Mouse (Mus musculus): ENCODE results near the gene Spo11. TPM values are rescaled to one million over a fixed set of nuclear protein-coding genes. Genes with fewer than 3 reads are reported as not detected.

The Spo11 gene
- polyA plus RNA-seq, 1 experiment, result 0.70 TPM

- Histone ChIP-seq H3K4me3 (replicated peaks; ENCODE audit: control insufficient read depth, low read depth, low read length) (no peak overlapping the region), H3K4me1 (ENCODE audit: control insufficient read depth, insufficient read depth, low read length) (no peaks in the 10 kb centered on the region), H3K27ac (ENCODE audit: control insufficient read depth, insufficient read depth, low read depth, low read length, poor library complexity) (no peak overlapping the region)
- TF ChIP-seq CTCF (IDR thresholded peaks at IDR 0.05; ENCODE audit: control insufficient read depth, insufficient read depth, low read length), result no peak
- no peak for TF ChIP-seq POLR2A (IDR thresholded peaks at IDR 0.05; ENCODE audit: borderline replicate concordance, control insufficient read depth, low read depth, low read length)
- 81% methylated on average over 12 of the region's 12 CpGs for WGBS
These were observed 41.5 kb upstream of the Spo11 start for GRCm38 (mm10) chr2:172935776-172936562.

- TF ChIP-seq POLR2A (IDR thresholded peaks at IDR 0.05; ENCODE audit: borderline replicate concordance, control insufficient read depth, low read depth, low read length), result no peak
- TF ChIP-seq CTCF (IDR thresholded peaks at IDR 0.05; ENCODE audit: control insufficient read depth, insufficient read depth, low read length), result no peak
- no peaks in the 10 kb centered on the region for H3K4me1 ChIP-seq (ENCODE audit: control insufficient read depth, insufficient read depth, low read length)
- H3K4me3 ChIP-seq (replicated peaks; ENCODE audit: control insufficient read depth, low read depth, low read length), result no peak overlapping the region
- no peak overlapping the region for H3K27ac ChIP-seq (ENCODE audit: control insufficient read depth, insufficient read depth, low read depth, low read length, poor library complexity)
- WGBS, result 91% methylated on average over 5 of the region's 5 CpGs
These were observed 40.7 kb upstream of the Spo11 start for GRCm38 (mm10) chr2:172936844-172937243.

- Histone ChIP-seq H3K27ac (ENCODE audit: control insufficient read depth, insufficient read depth, low read depth, low read length, poor library complexity) (no peak overlapping the region), H3K4me3 (replicated peaks; ENCODE audit: control insufficient read depth, low read depth, low read length) (no peak overlapping the region), H3K4me1 (ENCODE audit: control insufficient read depth, insufficient read depth, low read length) (no peaks in the 10 kb centered on the region)
- WGBS, result 61% methylated on average over 12 of the region's 12 CpGs
- TF ChIP-seq CTCF (IDR thresholded peaks at IDR 0.05; ENCODE audit: control insufficient read depth, insufficient read depth, low read length), result no peak
- TF ChIP-seq POLR2A (IDR thresholded peaks at IDR 0.05; ENCODE audit: borderline replicate concordance, control insufficient read depth, low read depth, low read length), result no peak
These were observed 39.9 kb upstream of the Spo11 start for GRCm38 (mm10) chr2:172937326-172938190.

GRCm38 (mm10) chr2:172938761-172939638 lies 38.5 kb upstream of the Spo11 start:
- 2% methylated on average over 57 of the region's 57 CpGs for WGBS
- H3K4me1 ChIP-seq (ENCODE audit: control insufficient read depth, insufficient read depth, low read length), result no peaks in the 10 kb centered on the region
- TF ChIP-seq POLR2A (IDR thresholded peaks at IDR 0.05; ENCODE audit: borderline replicate concordance, control insufficient read depth, low read depth, low read length), result no peak
- no peak for TF ChIP-seq CTCF (IDR thresholded peaks at IDR 0.05; ENCODE audit: control insufficient read depth, insufficient read depth, low read length)
- H3K27ac ChIP-seq (ENCODE audit: control insufficient read depth, insufficient read depth, low read depth, low read length, poor library complexity), result no peak overlapping the region
- H3K4me3 ChIP-seq (replicated peaks; ENCODE audit: control insufficient read depth, low read depth, low read length), result peak overlapping the region; percentile 3

GRCm38 (mm10) chr2:172939639-172940002 lies 37.9 kb upstream of the Spo11 start:
- 1% methylated on average over 26 of the region's 26 CpGs for WGBS

GRCm38 (mm10) chr2:172940003-172940798 lies 37.3 kb upstream of the Spo11 start, which contains the start of gene Bmp7:
TSS of gene Bmp7 (minus strand) at chr2:172940321.
- no peak for TF ChIP-seq CTCF (IDR thresholded peaks at IDR 0.05; ENCODE audit: control insufficient read depth, insufficient read depth, low read length)
- TF ChIP-seq POLR2A (IDR thresholded peaks at IDR 0.05; ENCODE audit: borderline replicate concordance, control insufficient read depth, low read depth, low read length), result no peak
- H3K4me1 ChIP-seq (ENCODE audit: control insufficient read depth, insufficient read depth, low read length), result no peaks in the 10 kb centered on the region
- WGBS, result 2% methylated on average over 69 of the region's 82 CpGs
- H3K4me3 ChIP-seq (replicated peaks; ENCODE audit: control insufficient read depth, low read depth, low read length), result peak within 1 kb of the TSS; percentile 3
- no peak within 1 kb of the TSS; the same call in 1 of the 2 replicates for H3K27ac ChIP-seq (ENCODE audit: control insufficient read depth, insufficient read depth, low read depth, low read length, poor library complexity)

More at GRCm38 (mm10) chr2:172939639-172940002, 37.9 kb upstream of the Spo11 start:
- Histone ChIP-seq H3K27ac (ENCODE audit: control insufficient read depth, insufficient read depth, low read depth, low read length, poor library complexity) (no peak overlapping the region; the same call in 1 of the 2 replicates), H3K4me1 (ENCODE audit: control insufficient read depth, insufficient read depth, low read length) (no peaks in the 10 kb centered on the region), H3K4me3 (replicated peaks; ENCODE audit: control insufficient read depth, low read depth, low read length) (peak overlapping the region; percentile 3)
- TF ChIP-seq POLR2A (IDR thresholded peaks at IDR 0.05; ENCODE audit: borderline replicate concordance, control insufficient read depth, low read depth, low read length), result no peak
- no peak for TF ChIP-seq CTCF (IDR thresholded peaks at IDR 0.05; ENCODE audit: control insufficient read depth, insufficient read depth, low read length)

- no peaks in the 10 kb centered on the region for H3K4me1 ChIP-seq (ENCODE audit: control insufficient read depth, insufficient read depth, low read length)
- no peak overlapping the region for H3K27ac ChIP-seq (ENCODE audit: control insufficient read depth, insufficient read depth, low read depth, low read length, poor library complexity)
- WGBS, result 6% methylated on average over 13 of the region's 13 CpGs
- H3K4me3 ChIP-seq (replicated peaks; ENCODE audit: control insufficient read depth, low read depth, low read length), result no peak overlapping the region
- TF ChIP-seq POLR2A (IDR thresholded peaks at IDR 0.05; ENCODE audit: borderline replicate concordance, control insufficient read depth, low read depth, low read length), result no peak
- TF ChIP-seq CTCF (IDR thresholded peaks at IDR 0.05; ENCODE audit: control insufficient read depth, insufficient read depth, low read length), result no peak
These were observed 36.7 kb upstream of the Spo11 start for GRCm38 (mm10) chr2:172940799-172941163.
